Mouse (Mus musculus): ENCODE data around the gene Flt4. TPM values are rescaled to one million over a fixed set of nuclear protein-coding genes. Genes with fewer than 3 reads are reported as not detected.
A peak's percentile ranks its signal among the peaks of the same experiment; 100 is the strongest.
"Not testable (repeated sequence)": the region's sequence is repeated elsewhere in the genome, so short reads cannot be mapped to it uniquely, and the experiment has no call there.

Flt4 gene
- polyA plus RNA-seq (2021) = 10.6 TPM

DNA sequence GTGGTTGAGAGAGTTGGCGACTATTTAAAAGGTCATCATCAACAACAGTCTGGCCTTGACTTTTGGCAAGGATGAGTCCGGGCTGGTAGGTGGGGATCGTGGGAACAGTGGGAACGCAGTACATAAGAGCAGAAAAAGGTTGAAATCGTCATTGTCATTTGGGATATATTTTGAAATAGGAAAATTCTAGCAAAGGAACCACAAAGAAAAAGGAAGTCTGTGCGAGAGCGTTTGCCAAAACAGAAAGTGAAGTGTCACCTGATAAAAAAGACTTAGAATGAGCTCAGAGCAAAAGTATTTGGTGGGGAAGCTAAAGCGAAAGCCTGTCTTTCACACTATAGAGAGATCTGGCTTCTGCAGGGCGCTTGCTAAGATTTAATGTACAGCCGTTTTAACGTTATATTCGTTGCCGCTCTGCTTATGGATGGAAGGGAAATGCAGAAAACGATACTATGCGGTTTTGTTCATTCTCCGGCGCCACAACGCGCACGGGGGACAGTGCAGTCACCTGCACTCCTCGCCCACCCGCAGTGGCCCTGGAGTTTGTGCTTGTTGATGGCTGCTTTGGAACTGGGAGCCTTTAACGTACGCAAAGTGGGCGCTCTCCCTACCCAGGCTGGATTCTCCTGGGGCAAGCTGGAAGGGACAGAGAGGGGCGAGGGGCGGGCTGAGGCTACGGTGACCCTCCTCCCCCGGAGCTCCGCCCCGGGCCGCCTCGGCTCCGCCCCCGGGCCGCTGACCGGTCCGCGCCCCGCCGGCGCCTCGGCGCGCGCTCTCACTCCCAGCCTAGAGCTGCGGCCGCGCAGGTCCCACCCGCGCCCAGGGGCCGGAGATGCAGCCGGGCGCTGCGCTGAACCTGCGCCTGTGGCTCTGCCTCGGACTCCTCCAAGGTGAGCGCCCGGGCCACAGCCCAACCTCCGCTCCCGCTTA is at the start of gene Flt4:
TSS of gene Flt4 (plus strand) at position 326 of the 930 bp plus-strand sequence.
- DNase-seq (ENCODE audit: low read depth, low spot score); CTCF ChIA-PET; H3K27me3 ChIP-seq; POLR2A ChIA-PET; in situ Hi-C loops (cut with MboI; ENCODE audit: low pct_unique_long_range_greater_than_20kb): not testable (repeated sequence)
- peak; percentile 89 for ATAC-seq

- DNase-seq (ENCODE audit: low read depth, low spot score); in situ Hi-C loops (cut with MboI; ENCODE audit: low pct_unique_long_range_greater_than_20kb); ATAC-seq; H3K27me3 ChIP-seq; POLR2A ChIA-PET; CTCF ChIA-PET: not testable (repeated sequence)
- TF ChIP-seq CTCF (IDR thresholded peaks at IDR 0.05) = peak; percentile 17
Observed at GRCm38 (mm10) chr11:49575054-49575453, 34.0 kb upstream of the Flt4 start.

- in situ Hi-C loops (cut with MboI; ENCODE audit: low pct_unique_long_range_greater_than_20kb); ATAC-seq; DNase-seq (ENCODE audit: low read depth, low spot score); POLR2A ChIA-PET; CTCF ChIA-PET; H3K27me3 ChIP-seq: not testable (repeated sequence)
Observed at GRCm38 (mm10) chr11:49580452-49580851, 28.6 kb upstream of the Flt4 start.

- no peak for DNase-seq (ENCODE audit: low read depth, low spot score)
- no peak for TF ChIP-seq CTCF (IDR thresholded peaks at IDR 0.05)
- in situ Hi-C loops (cut with MboI; ENCODE audit: low pct_unique_long_range_greater_than_20kb) = no loop called here
- no peak for ATAC-seq
- CTCF ChIA-PET = no interaction called here
- POLR2A ChIA-PET = no interaction called here
- H3K27me3 ChIP-seq = no peaks in the 10 kb centered on the region
Observed at GRCm38 (mm10) chr11:49590213-49590612, 18.9 kb upstream of the Flt4 start.

DNA sequence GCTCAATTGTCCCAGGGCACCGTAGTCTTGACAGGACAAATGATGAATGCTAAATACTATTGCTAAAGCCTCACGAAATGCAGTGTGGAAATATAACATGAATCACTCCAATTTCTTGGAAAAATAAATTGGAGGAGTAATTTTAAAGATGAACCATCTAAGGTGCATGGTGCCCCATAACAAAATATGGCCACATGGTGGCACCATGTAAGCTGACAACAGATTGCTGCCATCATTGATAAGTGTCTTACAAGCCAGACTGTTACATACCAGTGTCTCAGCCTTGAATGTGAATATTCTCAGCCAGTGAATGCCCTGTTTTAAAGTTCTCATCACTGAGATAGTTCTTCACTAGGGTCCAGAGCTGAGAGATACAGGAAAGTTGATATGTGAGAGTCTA is 11.9 kb upstream of the Flt4 start:
- CTCF ChIA-PET; in situ Hi-C loops (cut with MboI; ENCODE audit: low pct_unique_long_range_greater_than_20kb): not testable (repeated sequence)

DNA sequence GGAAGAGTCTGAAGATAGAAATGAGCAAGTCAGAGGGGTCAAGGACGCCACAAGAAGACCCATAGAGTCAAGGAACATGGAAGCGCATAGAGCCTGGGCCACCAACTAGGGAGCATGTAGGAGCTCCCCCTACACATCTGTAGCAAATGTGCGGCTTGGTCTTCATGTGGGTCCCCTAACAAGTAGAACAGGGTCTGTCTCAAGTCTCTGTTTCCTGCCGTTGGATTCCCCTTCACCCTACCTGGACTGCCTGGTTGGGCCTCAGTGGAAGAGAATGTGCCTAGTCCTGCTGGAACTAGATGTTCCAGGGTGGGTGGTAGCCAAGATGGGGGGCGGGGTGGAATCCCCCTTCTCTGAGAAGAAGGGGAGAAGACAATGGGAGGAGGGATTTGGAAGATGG is 757 bp upstream of the Flt4 start:
- DNase-seq (ENCODE audit: low read depth, low spot score); in situ Hi-C loops (cut with MboI; ENCODE audit: low pct_unique_long_range_greater_than_20kb); CTCF ChIA-PET; POLR2A ChIA-PET; ATAC-seq; H3K27me3 ChIP-seq: not testable (repeated sequence)

More for the DNA sequence above, 11.9 kb upstream of the Flt4 start:
- H3K27me3 ChIP-seq; DNase-seq (ENCODE audit: low read depth, low spot score); POLR2A ChIA-PET; ATAC-seq: not testable (repeated sequence)

DNA sequence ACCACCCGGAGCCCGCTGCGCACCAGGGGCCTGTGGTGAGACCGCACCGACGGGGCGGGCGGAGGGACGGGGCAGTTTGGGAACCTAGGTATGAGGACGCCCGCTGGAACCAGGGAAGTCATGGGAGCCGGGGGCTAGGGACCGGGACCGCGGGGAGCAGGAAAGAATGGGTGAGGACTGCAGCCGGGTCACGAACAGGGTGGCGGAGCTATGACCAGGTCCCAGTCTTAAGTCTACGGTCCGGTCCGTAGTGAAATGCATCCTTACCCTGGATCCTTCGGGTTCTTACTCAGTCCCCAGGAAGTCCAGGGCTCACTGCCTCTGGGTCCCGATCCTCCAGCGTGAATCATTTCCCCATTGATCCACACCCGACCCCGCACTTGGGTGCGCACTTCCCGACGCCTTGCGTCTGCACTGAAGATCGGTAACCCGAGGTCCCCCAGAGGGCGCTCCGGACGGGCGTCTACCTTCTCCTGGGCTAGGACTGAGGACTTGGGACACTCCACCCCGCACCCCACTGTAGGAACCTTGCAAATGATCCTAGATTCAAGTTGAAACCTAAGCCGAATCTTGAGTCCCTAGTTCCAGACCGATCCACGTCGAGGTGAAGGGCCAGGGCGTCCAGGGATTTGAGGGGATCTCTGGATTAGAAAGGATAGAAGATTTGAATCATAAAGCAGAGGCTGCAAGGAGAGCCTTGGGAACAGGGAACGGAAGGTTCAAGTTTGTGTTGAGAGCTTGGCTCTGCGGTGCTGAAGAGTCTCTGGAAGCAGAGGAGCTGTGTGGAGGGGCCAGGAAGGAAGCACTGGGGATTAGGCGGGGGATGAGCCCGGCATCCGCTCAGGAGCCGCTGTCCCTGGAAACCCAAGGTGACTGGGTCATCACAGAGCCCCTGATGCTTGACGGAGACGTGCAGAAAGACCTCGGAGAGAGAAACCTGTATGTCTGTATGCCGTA is 1.1 kb downstream of the Flt4 start:
- POLR2A ChIA-PET; DNase-seq (ENCODE audit: low read depth, low spot score); CTCF ChIA-PET; H3K27me3 ChIP-seq; in situ Hi-C loops (cut with MboI; ENCODE audit: low pct_unique_long_range_greater_than_20kb): not testable (repeated sequence)
- ATAC-seq = peak; percentile 9

DNA sequence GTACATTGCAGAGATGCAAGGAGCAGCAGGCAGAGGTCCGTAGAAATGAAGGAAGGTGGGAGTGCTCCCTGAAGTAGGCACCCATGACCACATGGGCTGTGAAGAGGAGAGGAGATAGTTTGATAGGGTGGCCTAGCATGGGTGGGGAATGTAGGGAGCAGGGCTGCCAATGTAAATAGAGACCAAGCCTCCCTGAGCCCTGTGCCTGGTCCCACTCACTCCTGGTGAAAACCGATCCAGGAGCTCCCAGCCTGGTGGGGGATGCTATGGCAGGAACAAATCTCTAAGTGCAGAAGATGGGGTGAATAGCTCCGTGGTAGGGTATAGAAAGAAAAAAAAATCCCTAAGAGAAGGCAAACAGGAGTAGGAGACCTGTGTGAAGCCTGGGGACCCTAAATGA is 2.3 kb downstream of the Flt4 start:
- ATAC-seq; in situ Hi-C loops (cut with MboI; ENCODE audit: low pct_unique_long_range_greater_than_20kb); POLR2A ChIA-PET; CTCF ChIA-PET; H3K27me3 ChIP-seq; DNase-seq (ENCODE audit: low read depth, low spot score): not testable (repeated sequence)

DNA sequence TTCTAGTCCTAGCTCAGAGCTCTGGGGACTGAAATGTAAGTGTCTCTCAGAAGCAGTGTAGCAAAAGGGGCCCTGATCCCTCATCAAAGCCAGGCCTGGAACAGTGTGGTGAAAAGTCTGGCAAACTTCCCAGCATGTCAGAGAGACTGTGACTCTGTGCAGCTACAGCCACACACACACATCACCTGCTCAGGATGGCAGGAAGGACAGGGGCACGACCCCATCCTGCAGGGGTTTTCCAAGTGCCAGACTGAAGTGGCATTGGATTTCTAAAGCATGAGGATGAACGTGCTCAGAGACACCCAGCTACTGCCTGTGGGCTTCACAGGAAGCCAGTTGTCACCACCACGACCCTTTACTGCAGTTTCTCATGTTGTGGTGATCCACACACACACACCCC is 3.1 kb downstream of the Flt4 start:
- H3K27me3 ChIP-seq = no peaks in the 10 kb centered on the region
- ATAC-seq = no peak
- POLR2A ChIA-PET = no interaction called here
- CTCF ChIA-PET = no interaction called here
- TF ChIP-seq CTCF (IDR thresholded peaks at IDR 0.05) = no peak
- in situ Hi-C loops (cut with MboI; ENCODE audit: low pct_unique_long_range_greater_than_20kb) = no loop called here
- no peak for DNase-seq (ENCODE audit: low read depth, low spot score)

GRCm38 (mm10) chr11:49613349-49613748 is 4.3 kb downstream of the Flt4 start:
- in situ Hi-C loops (cut with MboI; ENCODE audit: low pct_unique_long_range_greater_than_20kb) = no loop called here
- TF ChIP-seq CTCF (IDR thresholded peaks at IDR 0.05) = no peak
- H3K27me3 ChIP-seq = no peaks in the 10 kb centered on the region
- POLR2A ChIA-PET = no interaction called here
- no peak for DNase-seq (ENCODE audit: low read depth, low spot score)
- CTCF ChIA-PET = no interaction called here
- ATAC-seq = no peak

Data from Patski (cell line).